Mouse (Mus musculus): Measurements from ENCODE around the gene Agbl3.

DNA sequence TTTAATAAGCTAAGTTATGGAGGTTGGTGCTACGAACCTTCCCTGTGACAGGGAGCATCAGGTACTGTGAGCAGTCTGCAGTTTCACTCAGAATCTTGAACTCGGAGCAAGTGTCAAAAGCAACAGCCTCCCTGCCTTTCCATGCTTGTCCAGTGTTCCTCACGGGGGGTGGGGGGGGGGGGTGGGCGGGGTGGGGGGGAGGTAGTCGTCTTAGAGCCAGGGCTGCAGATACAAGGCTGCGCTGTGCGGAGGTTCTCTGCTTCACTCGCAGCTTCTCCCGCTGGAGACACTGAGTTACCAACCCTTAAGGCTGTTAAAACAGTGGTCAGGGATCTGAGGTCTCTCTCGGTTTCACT lies 87.7 kb downstream of the Agbl3 start:
- TF ChIP-seq TAL1 (IDR thresholded peaks at IDR 0.05; ENCODE audit: low read length), result no peak
- no peak for TF ChIP-seq GATA1 (IDR thresholded peaks at IDR 0.05; ENCODE audit: low read length)
